Mouse (Mus musculus) heart, postnatal 0 days (tissue): ENCODE results near the gene Shcbp1l.

Experiments used
- CTCF ChIP-seq: IDR thresholded peaks from 2 replicates; pipeline ENCODE4 v1.5.1; 2016; ENCODE audit warnings: antibody characterized with exemption, control low read depth, low read depth
- EP300 ChIP-seq: IDR thresholded peaks from 2 replicates; pipeline ENCODE4 v1.6.1; 2016; ENCODE audit warnings: antibody characterized with exemption, low read depth

GRCm38 (mm10) chr1:153376446-153376845 is 48.5 kb upstream of the Shcbp1l start:
- TF ChIP-seq EP300: no peak
- TF ChIP-seq CTCF: no peak
